Mouse (Mus musculus) adrenal gland, adult 18-20 months (tissue): ENCODE measurements around the gene Zfp992. TPM values are rescaled to one million over a fixed set of nuclear protein-coding genes. Genes with fewer than 3 reads are reported as not detected.
"Not testable (repeated sequence)": the region's sequence is repeated elsewhere in the genome, so short reads cannot be mapped to it uniquely, and the experiment has no call there.

Source experiments
- DNase-seq, 2 experiments: peaks; one replicate each; pipeline ENCODE4 v3.0.0; 2021 to 2022; ENCODE audit warnings: low spot score in 2 of 2
- total RNA-seq, 2 experiments: library from RNA; stranded (reverse); gene quantifications; 1 replicate in 1 of 2; 2 replicates in 1 of 2; pipeline ENCODE4 v1.2.3; 2021

Zfp992 gene
- total RNA-seq, 2 experiments from 2014 or later: 1.8 to 2.2 TPM

DNA sequence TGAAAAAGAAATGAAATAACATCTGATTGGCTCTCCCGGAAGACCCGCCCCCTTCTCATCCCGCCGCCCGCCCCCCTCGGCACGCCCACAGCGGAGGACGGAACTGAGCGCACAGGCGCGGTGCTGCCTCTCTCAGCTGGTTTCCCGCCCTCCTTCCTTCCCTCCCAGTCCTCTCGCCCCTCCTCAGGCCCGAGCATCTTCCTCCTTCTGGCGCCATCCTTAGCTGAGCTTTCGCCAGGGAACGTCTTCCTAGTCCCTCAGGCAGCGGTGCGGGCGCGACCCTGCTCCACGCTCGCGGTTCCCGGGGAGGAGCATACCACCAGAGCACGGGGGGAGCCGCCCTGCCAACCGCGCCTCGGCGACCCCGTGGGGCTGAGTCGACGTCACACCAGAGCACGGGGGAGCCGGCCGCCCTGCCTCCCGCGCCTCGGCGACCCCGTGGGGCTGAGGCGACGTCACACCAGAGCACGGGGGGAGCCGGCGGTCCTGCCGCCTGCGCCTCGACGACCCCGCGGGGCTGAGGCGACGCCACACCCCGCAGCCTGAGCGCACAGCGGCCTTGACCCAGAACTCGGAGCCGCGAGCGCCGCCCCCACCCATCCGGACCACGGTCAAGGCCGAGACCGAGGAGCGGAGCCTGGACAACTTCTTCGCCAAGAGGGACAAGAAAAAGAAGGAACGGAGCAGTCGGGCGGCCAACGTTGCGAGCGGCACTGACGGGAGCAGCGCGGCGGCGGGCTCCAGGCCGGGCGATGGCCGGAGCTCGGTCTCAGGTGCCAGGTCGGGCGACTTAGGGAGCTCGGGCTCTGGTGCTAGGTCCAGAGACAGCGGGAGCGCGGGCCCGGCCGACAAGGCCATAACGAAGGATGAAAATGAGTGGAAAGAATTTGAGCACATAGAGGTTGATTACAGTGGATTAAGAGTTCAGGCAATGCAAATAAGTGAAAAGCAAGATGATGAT lies 26.2 kb downstream of the Zfp992 start:
- not testable (repeated sequence) for DNase-seq

DNA sequence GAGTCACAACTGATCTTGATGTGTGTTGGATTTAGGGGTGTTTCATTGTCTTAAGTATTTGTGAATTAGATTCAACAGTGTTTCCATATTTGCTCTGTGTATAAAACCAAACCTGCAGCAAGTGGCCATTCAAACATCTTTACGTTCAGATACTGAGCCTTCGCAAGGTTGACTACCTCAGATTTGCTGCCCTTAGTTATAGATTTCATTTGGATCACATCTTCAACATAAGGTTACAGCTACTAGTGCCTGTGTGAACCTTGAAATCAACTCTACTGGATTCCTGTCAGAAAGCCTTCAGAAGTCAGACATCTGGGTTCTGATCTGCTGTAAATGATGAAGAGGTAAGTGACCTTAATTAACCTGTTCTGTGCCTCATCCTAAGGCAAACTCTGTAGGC lies 27.4 kb downstream of the Zfp992 start:
- DNase-seq: not testable (repeated sequence)

DNA sequence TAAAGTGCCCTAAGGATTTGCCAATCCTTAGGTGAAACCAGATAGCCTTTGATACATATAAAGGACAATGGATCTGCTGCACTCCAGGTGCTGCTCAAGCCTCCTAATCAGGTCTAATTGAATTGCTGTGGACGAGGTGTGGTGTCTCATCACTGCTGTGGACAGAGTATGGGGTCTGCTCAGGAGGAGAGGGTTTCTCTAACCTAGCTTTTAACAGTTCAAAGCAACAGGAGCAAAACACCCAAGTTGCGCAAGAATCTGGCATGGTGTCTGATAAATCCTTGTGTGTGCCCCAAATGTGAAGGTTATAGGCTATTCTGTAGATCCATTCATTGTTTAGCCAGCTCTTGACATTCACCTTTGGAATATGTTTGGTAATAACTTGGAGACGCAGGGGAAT lies 28.1 kb downstream of the Zfp992 start:
- DNase-seq: not testable (repeated sequence)

DNA sequence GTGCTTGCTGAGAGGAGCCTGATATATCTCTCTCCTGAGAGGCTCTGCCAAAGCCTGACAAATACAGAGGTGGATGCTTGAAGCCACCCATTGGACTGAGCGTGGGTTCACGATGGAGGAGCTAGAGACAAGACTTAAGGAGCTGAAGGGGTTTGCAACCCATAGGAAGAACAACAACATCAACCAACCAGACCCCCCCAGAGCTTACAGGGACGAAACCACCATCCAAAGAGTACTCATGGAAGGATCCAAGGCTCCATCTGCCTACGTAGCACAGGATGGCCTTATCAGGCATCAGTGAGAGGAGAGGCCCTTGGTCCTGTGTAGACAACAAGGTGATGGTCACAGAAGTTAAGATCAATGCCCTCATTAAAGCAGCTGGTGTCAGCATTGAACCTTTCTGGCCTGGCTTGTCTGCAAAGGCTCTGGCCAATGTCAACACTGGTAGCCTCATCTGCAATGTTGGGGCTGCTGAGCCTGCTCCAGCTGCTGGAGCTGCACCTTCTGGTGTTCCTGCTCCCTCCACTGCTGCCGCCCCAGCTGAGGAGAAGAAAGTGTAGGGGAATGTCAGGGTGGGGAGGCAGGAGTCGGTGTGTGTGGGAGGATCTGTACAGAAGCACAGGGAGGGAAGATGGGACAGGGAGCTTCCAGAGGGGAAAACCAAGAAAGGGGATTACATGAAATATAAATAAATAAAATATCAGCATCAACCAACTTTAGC lies 31.7 kb downstream of the Zfp992 start:
- not testable (repeated sequence) for DNase-seq

DNA sequence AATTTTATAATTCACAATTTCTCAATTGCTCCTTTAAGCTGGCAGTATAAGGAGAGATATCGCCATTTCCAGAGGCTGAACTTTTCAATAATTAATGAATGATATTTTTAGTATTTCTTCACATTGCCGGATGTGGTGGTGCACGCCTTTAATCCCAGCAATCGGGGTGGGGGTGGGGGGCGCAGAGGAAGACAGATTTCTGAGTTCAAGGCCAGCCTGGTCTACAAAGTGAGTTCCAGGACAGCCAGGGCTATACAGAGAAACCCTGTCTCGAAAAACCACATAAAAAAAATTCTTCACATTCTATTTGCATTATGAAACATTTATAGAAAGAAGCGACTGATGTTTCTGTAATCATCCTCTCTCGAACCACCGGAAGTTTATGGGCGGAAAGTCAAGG lies 33.7 kb downstream of the Zfp992 start:
- DNase-seq: not testable (repeated sequence)

DNA sequence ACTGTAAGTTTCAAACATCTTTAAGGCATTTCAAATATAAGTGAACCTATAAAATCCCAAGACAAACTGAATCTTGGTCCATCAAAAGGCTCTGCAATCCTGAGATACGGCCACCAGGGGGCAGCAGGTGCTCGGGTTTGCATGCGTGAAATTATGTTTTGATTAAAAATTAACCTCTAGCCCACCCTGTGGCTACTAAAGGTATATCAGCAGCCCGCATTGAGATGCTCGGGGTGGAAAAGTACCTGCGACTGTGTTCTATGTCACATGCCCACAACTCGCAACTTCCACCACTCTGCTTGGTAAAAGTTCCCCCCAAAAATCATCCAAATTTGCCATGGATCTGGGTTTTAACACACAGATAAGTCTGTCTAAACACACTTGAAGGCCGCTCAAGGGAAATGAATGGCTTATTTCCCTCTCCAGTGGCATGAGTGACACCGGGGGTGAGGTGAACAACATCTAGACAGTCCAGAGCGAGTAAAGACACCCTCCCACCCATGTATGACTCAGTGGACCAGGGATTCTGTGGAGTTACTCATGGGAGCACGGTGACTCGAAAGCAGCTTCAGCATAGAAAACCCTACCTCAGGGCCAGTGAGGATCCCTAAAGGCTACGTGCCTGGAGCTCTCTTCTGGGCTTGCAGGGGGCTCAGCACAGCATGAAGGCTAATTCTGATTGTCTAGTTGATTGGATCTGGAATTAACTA lies 34.9 kb downstream of the Zfp992 start:
- DNase-seq: not testable (repeated sequence)

DNA sequence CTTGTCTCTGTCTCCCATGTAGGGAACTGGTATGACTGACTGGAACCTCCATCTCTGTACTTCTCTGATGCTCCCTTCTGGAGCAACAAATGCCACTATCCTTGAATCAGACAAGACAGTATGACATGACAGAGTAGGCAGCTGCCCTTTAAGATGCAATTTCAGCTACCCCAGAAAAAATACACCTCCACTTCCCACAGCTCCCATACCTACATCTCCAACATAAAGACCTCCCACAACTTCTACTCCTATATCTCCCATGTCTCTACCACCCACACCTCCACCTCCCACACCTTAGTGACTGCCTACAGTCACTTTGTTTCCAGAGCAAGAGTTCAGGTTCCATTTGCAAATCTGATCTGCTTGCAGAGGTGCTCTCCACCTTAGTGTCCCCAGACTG lies 35.9 kb downstream of the Zfp992 start:
- not testable (repeated sequence) for DNase-seq

DNA sequence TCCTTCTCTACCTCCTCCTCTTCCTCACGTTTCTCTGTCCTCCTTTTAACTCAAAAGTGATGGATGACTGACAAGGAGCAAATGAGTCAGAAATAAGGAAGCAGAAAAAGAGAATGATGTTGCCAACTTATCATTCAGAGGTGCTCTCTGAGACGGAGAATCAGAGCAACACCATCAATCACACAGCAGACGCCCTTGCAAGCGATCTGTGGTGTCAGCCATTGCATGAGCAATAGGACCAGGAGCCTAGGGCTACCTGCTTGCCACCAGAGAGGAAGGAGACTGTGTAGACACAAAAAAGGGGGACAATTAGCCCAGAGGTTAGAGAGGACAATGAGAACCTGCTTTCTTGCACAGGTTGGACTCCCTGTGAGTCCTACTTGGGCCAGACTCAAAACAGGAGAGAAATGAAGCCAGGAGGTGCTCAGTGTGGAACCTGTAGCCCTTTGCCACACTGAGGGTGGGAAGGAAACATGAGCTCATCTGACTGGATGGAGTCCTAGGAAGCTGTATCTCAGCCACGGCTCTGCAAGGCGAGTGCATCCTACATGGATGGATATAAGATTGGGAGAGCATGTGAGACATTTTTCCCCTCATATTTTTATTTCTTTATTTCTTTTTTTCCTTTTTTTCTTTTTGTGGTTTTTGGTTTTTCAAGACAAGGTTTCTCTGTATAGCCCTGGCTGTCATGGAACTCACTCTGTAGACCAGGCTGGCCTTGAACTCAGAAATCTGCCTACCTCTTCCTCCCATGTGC lies 36.5 kb downstream of the Zfp992 start:
- not testable (repeated sequence) for DNase-seq

GRCm38 (mm10) chr4:146486753-146487152 lies 37.9 kb downstream of the Zfp992 start:
- not testable (repeated sequence) for DNase-seq

- DNase-seq: not testable (repeated sequence)
Measured at GRCm38 (mm10) chr4:146489196-146489595, 40.4 kb downstream of the Zfp992 start.

- not testable (repeated sequence) for DNase-seq
Measured at GRCm38 (mm10) chr4:146491993-146492392, 43.2 kb downstream of the Zfp992 start.

- no peak for DNase-seq
Measured at GRCm38 (mm10) chr4:146492439-146492838, 43.6 kb downstream of the Zfp992 start.

DNA sequence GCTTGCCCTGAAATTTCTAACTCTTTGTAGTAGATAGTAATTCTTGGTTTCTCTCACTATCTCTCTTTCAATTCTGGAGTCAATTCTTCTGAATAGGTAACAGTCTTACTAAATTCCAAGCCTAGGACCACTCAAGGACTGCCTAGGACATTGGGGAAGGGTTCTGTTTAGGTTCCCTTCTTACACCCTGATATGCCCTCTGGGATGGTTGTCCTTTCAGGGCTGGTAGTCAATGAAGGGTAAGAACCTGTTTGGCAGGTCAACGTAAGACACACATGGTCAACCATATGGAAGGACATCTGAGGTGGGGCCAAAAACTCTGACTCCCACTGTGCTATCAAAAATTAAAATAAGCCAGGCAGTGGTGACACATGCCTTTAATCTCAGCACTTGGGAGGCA lies 44.0 kb downstream of the Zfp992 start:
- no peak for DNase-seq

DNA sequence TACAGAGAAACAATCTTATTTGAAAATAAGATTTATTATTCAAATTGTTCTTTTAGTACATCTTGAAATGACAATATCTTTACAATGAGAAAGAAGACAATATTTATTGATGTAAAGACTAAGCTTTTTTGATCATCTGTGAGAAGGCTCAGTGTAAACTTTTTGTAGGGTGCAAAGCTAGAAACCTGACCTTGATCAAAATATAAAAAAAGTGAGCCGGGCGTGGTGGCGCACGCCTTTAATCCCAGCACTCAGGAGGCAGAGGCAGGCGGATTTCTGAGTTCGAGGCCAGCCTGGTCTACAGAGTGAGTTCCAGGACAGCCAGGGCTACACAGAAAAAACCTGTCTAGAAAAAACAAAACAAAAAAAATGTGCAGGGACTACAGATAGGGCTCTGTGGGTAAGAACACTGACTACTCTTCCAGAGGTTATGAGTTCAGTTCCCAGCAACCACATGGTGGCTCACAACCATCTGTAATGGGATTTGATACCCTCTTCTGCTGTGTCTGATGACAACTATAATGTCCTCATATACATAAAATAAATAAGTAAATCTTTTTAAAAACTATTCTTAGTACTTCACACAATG lies 44.6 kb downstream of the Zfp992 start:
- DNase-seq: not testable (repeated sequence)

GRCm38 (mm10) chr4:146494980-146495379 lies 46.2 kb downstream of the Zfp992 start:
- no peak for DNase-seq

DNA sequence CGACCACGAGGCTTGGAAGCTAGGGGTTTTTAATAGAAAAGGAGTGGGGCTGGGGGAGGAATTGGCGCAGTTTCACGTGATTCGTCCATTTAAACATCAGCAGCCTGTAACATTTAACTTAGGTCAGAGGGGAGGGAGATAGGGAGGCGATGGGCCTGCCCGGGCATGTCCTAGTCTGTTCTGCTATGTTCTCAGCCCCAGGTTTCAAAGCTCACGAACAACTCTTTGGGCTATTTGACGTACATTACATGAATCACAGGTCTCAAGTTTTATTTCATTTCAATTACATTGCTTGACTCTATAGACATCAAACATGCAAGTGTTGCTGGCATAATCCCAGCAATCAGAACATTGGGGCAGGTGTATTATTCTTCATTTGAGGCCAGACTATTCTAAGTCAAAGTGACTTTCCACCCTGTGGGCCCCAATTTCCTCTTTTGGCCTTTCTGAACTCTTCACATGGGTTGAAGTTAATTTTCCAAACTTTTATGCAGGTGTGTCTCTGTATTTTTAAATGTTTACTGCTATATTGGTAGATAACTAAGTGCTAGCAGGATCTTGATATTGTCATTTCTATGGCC lies 49.0 kb downstream of the Zfp992 start:
- DNase-seq: not testable (repeated sequence)

- DNase-seq: not testable (repeated sequence)
Measured at GRCm38 (mm10) chr4:146501727-146502126, 52.9 kb downstream of the Zfp992 start, which contains the start of gene Zfp981. TSS of gene Zfp981 (plus strand) at chr4:146502027.

DNA sequence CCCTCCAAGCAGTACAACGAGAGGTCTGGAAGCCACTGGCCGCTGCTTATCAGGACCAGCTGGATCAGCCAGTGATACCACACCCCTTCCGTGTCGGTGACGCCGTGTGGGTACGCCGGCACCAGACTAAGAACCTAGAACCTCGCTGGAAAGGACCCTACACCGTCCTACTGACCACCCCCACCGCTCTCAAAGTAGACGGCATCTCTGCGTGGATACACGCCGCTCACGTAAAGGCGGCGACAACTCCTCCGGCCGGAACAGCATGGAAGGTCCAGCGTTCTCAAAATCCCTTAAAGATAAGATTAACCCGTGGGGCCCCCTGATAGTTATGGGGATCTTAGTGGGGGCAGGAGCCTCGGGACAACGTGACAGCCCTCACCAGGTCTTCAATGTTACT lies 60.2 kb downstream of the Zfp992 start:
- not testable (repeated sequence) for DNase-seq

DNA sequence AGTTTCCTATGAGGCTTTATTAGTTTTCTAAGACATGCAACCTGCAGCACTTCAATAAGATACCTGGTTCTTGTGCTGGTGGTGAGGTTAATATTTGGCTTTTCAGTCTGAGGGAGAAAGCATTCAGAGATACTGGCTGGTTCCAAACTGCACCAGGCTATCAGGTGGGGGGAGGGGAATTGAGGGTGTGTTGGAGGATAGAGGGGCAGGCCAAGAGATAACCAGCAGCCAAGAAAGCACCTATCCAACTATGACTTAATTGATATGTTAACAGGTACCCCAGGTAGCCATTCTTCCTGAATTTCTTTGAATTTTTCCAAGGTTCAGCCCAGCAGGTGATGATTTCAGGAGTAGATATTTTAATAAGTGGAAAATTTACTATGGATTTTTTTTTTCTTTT lies 63.0 kb downstream of the Zfp992 start:
- DNase-seq: not testable (repeated sequence)

GRCm38 (mm10) chr4:146516474-146516873 lies 67.7 kb downstream of the Zfp992 start:
- no peak for DNase-seq
